Mouse (Mus musculus) ES-E14 (cell line): ENCODE measurements around the gene Galp. TPM values are rescaled to one million over a fixed set of nuclear protein-coding genes. Genes with fewer than 3 reads are reported as not detected.

ENCODE experiments used
- DNase-seq: peaks from one replicate; pipeline ENCODE4 v3.0.0-alpha.2; 2013; ENCODE audit warnings: low read depth, low spot score
- H3K27ac ChIP-seq: 2 replicates; pipeline ENCODE4 v1.5.1; 2012; ENCODE audit warnings: low read depth, mild to moderate bottlenecking, low read length, moderate library complexity, mixed read lengths; ENCODE audit not compliant: poor library complexity, insufficient read depth, severe bottlenecking
- H3K36me3 ChIP-seq: 2 replicates; pipeline ENCODE4 v1.6.1; 2012; ENCODE audit warnings: mild to moderate bottlenecking, low read length, moderate library complexity, mixed read lengths; ENCODE audit not compliant: control insufficient read depth, poor library complexity, insufficient read depth, severe bottlenecking
- H3K4me1 ChIP-seq, 2 experiments: fragments of 150-350 bp in 1 of 2; sonication (generic) in 1 of 2; 2 replicates each; pipeline ENCODE4 v1.6.1; 2012; ENCODE audit warnings: low read length in 2 of 2, mild to moderate bottlenecking in 1 of 2, mixed read lengths in 1 of 2; ENCODE audit not compliant: control insufficient read depth in 2 of 2, insufficient read depth in 2 of 2, poor library complexity in 1 of 2
- H3K4me3 ChIP-seq, 2 experiments: fragments of 150-350 bp in 1 of 2; sonication (generic) in 1 of 2; 2 replicates each; pipeline ENCODE4 v1.5.1; 2012; ENCODE audit warnings: low read length in 2 of 2, low read depth in 1 of 2, mild to moderate bottlenecking in 1 of 2, mixed read lengths in 1 of 2; ENCODE audit not compliant: insufficient read depth in 1 of 2, poor library complexity in 1 of 2, severe bottlenecking in 1 of 2
- H3K9ac ChIP-seq: 2 replicates; pipeline ENCODE4 v1.6.1; 2012; ENCODE audit warnings: low read depth, mild to moderate bottlenecking, low read length, mixed read lengths; ENCODE audit not compliant: poor library complexity, insufficient read depth, severe bottlenecking
- H3K9me3 ChIP-seq: fragments of 150-350 bp; sonication (generic); 2 replicates; pipeline ENCODE4 v1.6.1; 2012; ENCODE audit warnings: low read depth, mild to moderate bottlenecking, low read length; ENCODE audit not compliant: control insufficient read depth, insufficient read depth
- CHD2 ChIP-seq: IDR thresholded peaks from 2 replicates; pipeline ENCODE4 v1.6.1; 2014; ENCODE audit warnings: mild to moderate bottlenecking, low read depth, low read length, inconsistent platforms
- HCFC1 ChIP-seq: IDR thresholded peaks from 2 replicates; pipeline ENCODE4 v1.6.1; 2012; ENCODE audit warnings: low read length, inconsistent platforms, borderline replicate concordance; ENCODE audit not compliant: insufficient read depth
- MAFK ChIP-seq: IDR thresholded peaks from 2 replicates; pipeline ENCODE4 v1.6.1; 2014; ENCODE audit warnings: mild to moderate bottlenecking, low read depth, low read length, inconsistent platforms; ENCODE audit not compliant: insufficient read depth
- ZC3H11A ChIP-seq: IDR thresholded peaks from 2 replicates; pipeline ENCODE4 v1.6.1; 2012; ENCODE audit warnings: low read depth, mild to moderate bottlenecking, inconsistent platforms, low read length, borderline replicate concordance
- ZNF384 ChIP-seq: IDR thresholded peaks from 2 replicates; pipeline ENCODE4 v1.6.1; 2012; ENCODE audit warnings: low read depth, low read length, inconsistent platforms
- in situ Hi-C, 2 experiments: fragments of 600-800 bp; cut with MboI; formaldehyde crosslinking; loops; one replicate each; pipeline ENCODE4 v1.15.1; 2025; ENCODE audit warnings: low sequenced_read_pairs in 2 of 2, inconsistent platforms in 1 of 2; ENCODE audit not compliant: unreplicated experiment in 2 of 2
- total RNA-seq: library from RNA; depleted of rRNA; stranded (reverse); fragments of 300-350 nt; gene quantifications from 2 replicates; pipeline ENCODE4 v1.2.3, GENCODE M21; 2012

Galp gene
- total RNA-seq, 1 experiment = not detected

DNA sequence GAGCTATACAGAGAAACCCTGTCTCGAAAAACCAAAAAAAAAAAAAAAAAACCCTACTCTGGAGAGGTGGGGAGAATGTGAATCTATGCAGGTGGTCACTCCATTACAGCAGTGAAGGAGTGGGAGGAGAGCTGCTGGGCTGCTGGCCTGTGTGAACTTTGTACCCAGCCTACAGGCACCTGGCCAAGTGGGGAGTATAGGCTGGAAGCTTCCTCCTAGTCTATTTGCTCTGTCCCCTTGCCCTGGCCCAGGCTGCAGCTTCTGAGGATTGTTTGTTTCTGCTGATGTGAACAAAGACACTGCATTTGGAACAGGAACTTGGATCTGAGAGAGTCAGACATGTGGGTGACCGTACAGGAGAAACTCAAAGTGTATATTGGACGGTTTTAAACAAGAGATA lies 27.5 kb upstream of the Galp start:
- peaks cover 0 to 6% of the 10 kb centered on the region in 2 experiments; a peak in 2 of 4 replicates for H3K4me1 ChIP-seq
- in situ Hi-C loops = no loop called here
- H3K9ac ChIP-seq = no peak overlapping the region
- H3K9me3 ChIP-seq = no peaks in the 10 kb centered on the region
- H3K27ac ChIP-seq = no peak overlapping the region
- TF ChIP-seq ZNF384 = no peak
- no peak overlapping the region for H3K4me3 ChIP-seq
- H3K36me3 ChIP-seq = no peaks in the 10 kb centered on the region
- no peak for DNase-seq

DNA sequence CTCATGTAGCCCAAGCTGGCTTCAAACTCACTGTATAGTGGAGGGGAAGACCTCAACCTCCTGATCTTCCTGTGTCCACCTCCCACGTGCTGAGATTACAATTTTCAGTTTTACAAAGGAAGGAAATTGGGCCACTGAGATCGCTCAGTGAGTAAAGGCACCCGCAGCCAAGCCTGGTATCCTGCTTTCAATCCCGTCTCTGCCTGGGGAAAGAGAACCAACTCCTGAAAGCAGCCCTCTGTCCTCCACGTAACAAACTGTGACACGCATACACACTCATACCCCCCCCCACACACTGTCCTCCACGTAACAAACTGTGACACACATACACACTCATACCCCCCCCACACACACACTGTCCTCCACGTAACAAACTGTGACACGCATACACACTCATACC lies 26.5 kb upstream of the Galp start:
- DNase-seq = no peak
- Histone ChIP-seq H3K4me3 (no peak overlapping the region), H3K9me3 (no peaks in the 10 kb centered on the region), H3K27ac (no peak overlapping the region), H3K36me3 (peaks cover 5% of the 10 kb centered on the region), H3K9ac (no peak overlapping the region), H3K4me1 (peaks cover 0 to 4% of the 10 kb centered on the region in 2 experiments; a peak in 2 of 4 replicates)
- in situ Hi-C loops = no loop called here
- no peak for TF ChIP-seq ZC3H11A
- no peak for TF ChIP-seq ZNF384
- no peak for TF ChIP-seq HCFC1
- no peak for TF ChIP-seq MAFK
- no peak for TF ChIP-seq CHD2

DNA sequence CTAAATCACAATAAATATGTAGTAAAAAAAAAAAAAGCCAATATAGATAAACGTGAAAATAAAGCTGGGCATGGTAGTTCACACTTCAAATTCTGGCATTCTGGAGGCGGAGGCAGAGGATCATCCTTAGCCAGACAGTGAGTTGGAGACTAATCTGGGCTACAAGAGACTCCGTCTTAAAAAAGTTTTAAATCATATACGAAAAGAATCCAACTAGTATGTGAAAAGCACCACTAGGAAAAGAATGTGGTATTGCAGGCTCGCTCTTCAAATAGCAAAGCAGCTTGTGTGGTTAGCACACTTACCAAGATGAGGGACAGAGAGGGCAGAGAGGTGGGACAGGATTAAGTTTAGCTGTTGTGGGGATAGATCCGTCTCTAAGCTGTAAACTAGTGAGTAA lies 26.0 kb upstream of the Galp start:
- no peak overlapping the region for H3K9ac ChIP-seq
- peak overlapping the region in 1 of 2 experiments; percentile 82; a peak in 3 of 4 replicates for H3K4me3 ChIP-seq
- peaks cover 7% of the 10 kb centered on the region for H3K36me3 ChIP-seq
- no peak overlapping the region for H3K27ac ChIP-seq
- no peak for DNase-seq
- H3K9me3 ChIP-seq = no peaks in the 10 kb centered on the region
- peaks cover 0 to 4% of the 10 kb centered on the region in 2 experiments; a peak in 2 of 4 replicates for H3K4me1 ChIP-seq
- in situ Hi-C loops = no loop called here
- no peak for TF ChIP-seq CHD2
- TF ChIP-seq HCFC1 = no peak
- no peak for TF ChIP-seq ZNF384
- no peak for TF ChIP-seq ZC3H11A
- TF ChIP-seq MAFK = no peak

DNA sequence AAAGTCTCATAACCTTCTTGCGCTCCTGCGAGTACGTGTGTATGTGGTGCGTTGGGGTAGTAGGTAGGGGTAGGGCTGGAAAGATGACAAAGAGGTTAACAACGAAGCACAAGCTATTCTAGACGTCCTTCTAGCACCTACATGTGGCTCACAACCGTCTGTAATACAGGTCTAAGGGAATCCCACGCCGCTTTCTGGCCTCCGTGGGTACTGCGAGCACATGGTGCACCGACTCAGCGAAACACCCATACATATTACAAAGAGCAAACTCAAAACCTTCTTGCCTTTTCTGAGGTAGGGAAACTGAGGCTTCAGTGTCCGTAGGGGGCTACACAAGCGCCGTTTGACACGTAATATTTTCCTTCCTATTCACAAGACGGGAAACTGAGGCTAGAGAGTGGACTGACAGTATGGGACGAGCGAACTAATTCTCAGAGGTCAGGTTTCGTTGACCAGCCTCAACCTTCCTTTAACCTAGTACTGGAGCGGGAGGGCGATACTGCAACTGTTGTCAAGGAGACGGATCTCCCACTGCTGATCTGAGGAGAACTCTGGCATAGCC lies 25.4 kb upstream of the Galp start:
- no peaks in the 10 kb centered on the region for H3K9me3 ChIP-seq
- H3K4me3 ChIP-seq = peak overlapping the region; percentile 82 to 94
- in situ Hi-C loops = no loop called here
- H3K9ac ChIP-seq = peak overlapping the region; percentile 55
- no peak for DNase-seq
- TF ChIP-seq MAFK (no peak), CHD2 (no peak), ZC3H11A (no peak), ZNF384 (no peak), HCFC1 (no peak)
- peaks cover 0 to 4% of the 10 kb centered on the region in 2 experiments; a peak in 2 of 4 replicates for H3K4me1 ChIP-seq
- H3K27ac ChIP-seq = peak overlapping the region; percentile 22; the same call in 1 of the 2 replicates
- H3K36me3 ChIP-seq = peaks cover 7% of the 10 kb centered on the region
